Mouse (Mus musculus) heart, postnatal 0 days (tissue): ENCODE measurements around the gene Cep57l1. TPM values are rescaled to one million over a fixed set of nuclear protein-coding genes. Genes with fewer than 3 reads are reported as not detected.
A peak's percentile ranks its signal among the peaks of the same experiment; 100 is the strongest.

Experiments
- ATAC-seq: fragments of 200-750 bp; cut with Nextera tagmentation; 2 replicates; pipeline ENCODE4 v1.8.0; 2017; ENCODE audit warnings: low read depth, moderate number of reproducible peaks, moderate library complexity; ENCODE audit not compliant: insufficient read depth
- DNase-seq: peaks from one replicate; pipeline ENCODE4 v3.0.0-alpha.2; 2016; ENCODE audit warnings: low spot score
- H3K27ac ChIP-seq: fragments of 300-500 bp; sonication (generic); 2 replicates; pipeline ENCODE4 v1.5.1; 2014; ENCODE audit warnings: low read depth, mild to moderate bottlenecking
- H3K27me3 ChIP-seq: fragments of 300-500 bp; sonication (generic); 2 replicates; pipeline ENCODE4 v1.6.1; 2014; ENCODE audit warnings: low read length, mixed read lengths; ENCODE audit not compliant: control insufficient read depth, insufficient read depth
- H3K36me3 ChIP-seq: fragments of 300-500 bp; sonication (generic); replicated peaks from 2 replicates; pipeline ENCODE4 v1.6.1; 2014; ENCODE audit warnings: low read length, mixed read lengths; ENCODE audit not compliant: control insufficient read depth, insufficient read depth
- H3K4me1 ChIP-seq: fragments of 300-500 bp; sonication (generic); 2 replicates; pipeline ENCODE4 v1.6.1; 2014; ENCODE audit warnings: antibody characterized with exemption; ENCODE audit not compliant: control insufficient read depth, insufficient read depth
- H3K4me2 ChIP-seq: fragments of 300-500 bp; sonication (generic); 2 replicates; pipeline ENCODE4 v1.6.1; 2014; ENCODE audit warnings: low read depth, mild to moderate bottlenecking, low read length, moderate library complexity
- H3K4me3 ChIP-seq: fragments of 300-500 bp; sonication (generic); 2 replicates; pipeline ENCODE4 v1.5.1; 2014; ENCODE audit warnings: low read depth, low read length
- H3K9ac ChIP-seq: fragments of 300-500 bp; sonication (generic); replicated peaks from 2 replicates; pipeline ENCODE4 v1.6.1; 2014; ENCODE audit warnings: low read depth, low read length, mixed read lengths
- H3K9me3 ChIP-seq: fragments of 300-500 bp; sonication (generic); replicated peaks from 2 replicates; pipeline ENCODE4 v1.6.1; 2016; ENCODE audit warnings: low read length; ENCODE audit not compliant: control insufficient read depth
- CTCF ChIP-seq: IDR thresholded peaks from 2 replicates; pipeline ENCODE4 v1.5.1; 2016; ENCODE audit warnings: antibody characterized with exemption, control low read depth, low read depth
- EP300 ChIP-seq: IDR thresholded peaks from 2 replicates; pipeline ENCODE4 v1.6.1; 2016; ENCODE audit warnings: antibody characterized with exemption, low read depth
- WGBS: fragments of 180-500 bp; shearing (Covaris S2); extraction: QIAGEN DNeasy Blood & Tissue Kit; methylation state at CpG from one replicate; pipeline ENCODE4 v1.1.7; 2014; 5-methylcytosine and 5-hydroxymethylcytosine counted together
- polyA plus RNA-seq: library from polyadenylated mRNA; unstranded; fragments of >200 nt; fragmentation: Nextera tagmentation; extraction: Ambion mirVana; gene quantifications from 2 replicates; pipeline ENCODE4 v1.2.1, GENCODE M21; 2015
- total RNA-seq: library from RNA; depleted of rRNA; stranded (reverse); fragments of >200 nt; gene quantifications from 2 replicates; pipeline ENCODE4 v1.2.3, GENCODE M21; 2014; ENCODE audit warnings: low replicate concordance

The Cep57l1 gene
- total and polyA plus RNA-seq, 2 experiments from 2014 or later: 7.1 to 15.0 TPM

DNA sequence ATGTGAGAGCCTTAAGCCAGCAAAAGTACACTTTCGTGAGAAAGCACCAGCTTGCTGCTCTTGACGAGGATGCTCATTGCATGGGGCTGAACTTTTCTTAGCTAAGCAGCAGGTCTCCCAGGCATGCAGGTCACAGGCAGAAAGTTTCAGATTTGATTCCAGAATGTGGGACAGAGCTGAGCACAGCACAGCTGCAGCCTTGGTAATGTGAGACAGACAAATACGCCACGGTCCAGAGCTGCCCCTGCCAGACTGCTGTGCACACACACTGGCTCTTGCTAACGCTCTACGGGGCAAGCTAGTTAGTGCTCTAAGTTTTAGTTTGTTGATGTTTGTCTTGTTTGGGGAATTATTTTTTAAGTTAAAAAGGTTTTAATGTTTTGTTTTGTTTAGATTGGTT, 22.5 kb upstream of the Cep57l1 start:
- no peak overlapping the region for H3K4me3 ChIP-seq
- H3K9ac ChIP-seq: no peak overlapping the region
- H3K9me3 ChIP-seq: no peaks in the 10 kb centered on the region
- 68% methylated on average over 6 of the region's 6 CpGs for whole genome bisulfite sequencing
- H3K36me3 ChIP-seq: no peaks in the 10 kb centered on the region
- no peak overlapping the region for H3K4me2 ChIP-seq
- H3K4me1 ChIP-seq: peaks cover 8% of the 10 kb centered on the region; the same call in 1 of the 2 replicates
- H3K27ac ChIP-seq: peak overlapping the region; percentile 38; the same call in 1 of the 2 replicates
- TF ChIP-seq CTCF (no peak), EP300 (no peak)
- DNase-seq (no peak), ATAC-seq (no peak)
- H3K27me3 ChIP-seq: no peaks in the 10 kb centered on the region

DNA sequence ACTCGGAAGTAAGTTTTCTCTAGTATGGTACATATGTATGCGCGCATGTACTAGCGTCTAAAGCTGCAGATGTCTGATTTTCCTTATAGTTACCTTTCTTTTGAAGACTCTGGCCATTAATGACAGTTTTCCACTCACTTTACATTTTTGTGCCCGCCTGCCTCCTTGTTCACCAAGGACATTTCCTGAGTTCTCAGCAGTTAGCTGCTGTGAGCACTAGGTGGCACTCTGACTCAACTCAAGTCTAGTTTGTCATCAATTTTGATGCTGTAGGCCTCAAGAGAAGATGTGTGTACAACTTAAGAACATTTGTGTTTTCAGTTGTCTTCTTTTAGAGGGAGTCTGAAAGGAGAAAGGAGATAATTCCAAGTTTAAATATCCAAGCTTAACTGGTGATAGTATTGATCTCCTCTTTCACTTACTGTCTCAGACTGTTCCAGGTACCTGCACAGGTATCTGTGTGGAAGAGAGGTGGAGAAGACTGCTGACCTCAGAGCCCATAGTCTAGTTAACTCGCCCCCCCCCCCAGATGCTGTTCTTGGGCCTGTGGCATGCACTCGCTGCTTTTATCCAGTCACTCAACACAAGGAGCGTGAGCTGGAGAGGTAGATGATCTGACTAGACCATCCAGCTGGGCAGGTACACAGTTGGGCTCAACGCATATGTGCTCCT, 21.3 kb upstream of the Cep57l1 start:
- peak overlapping the region; percentile 79 for H3K27ac ChIP-seq
- H3K27me3 ChIP-seq: no peaks in the 10 kb centered on the region
- TF ChIP-seq EP300 (no peak), CTCF (peak; percentile 94)
- no peak overlapping the region for H3K4me2 ChIP-seq
- DNase-seq (peak; percentile 78), ATAC-seq (peak; percentile 50; the same call in 1 of the 2 replicates)
- no peak overlapping the region for H3K9ac ChIP-seq
- 51% methylated on average over 9 of the region's 9 CpGs for WGBS
- H3K36me3 ChIP-seq: no peaks in the 10 kb centered on the region
- no peak overlapping the region for H3K4me3 ChIP-seq
- H3K4me1 ChIP-seq: peaks cover 8% of the 10 kb centered on the region; the same call in 1 of the 2 replicates
- H3K9me3 ChIP-seq: no peaks in the 10 kb centered on the region

DNA sequence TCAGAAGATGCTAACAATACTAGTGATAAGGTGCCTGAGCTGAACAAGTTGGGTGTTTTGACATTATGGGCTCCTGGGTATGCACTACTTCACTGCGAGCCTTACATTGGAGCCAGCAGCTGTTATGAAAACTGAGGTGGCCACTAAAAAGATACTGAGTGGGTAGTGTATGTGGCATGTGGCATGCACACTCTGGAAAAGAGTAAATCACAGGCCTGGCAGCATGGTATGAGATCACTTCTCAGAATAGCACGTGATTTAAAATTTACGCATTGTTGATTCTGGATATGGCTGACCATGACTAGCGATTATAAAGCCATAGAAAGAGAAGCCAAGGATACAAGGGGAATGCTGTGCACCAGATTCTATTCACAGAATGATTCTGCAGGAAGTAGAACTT, 20.8 kb upstream of the Cep57l1 start:
- peak; percentile 63; the same call in 1 of the 2 replicates for ATAC-seq
- Histone ChIP-seq H3K27me3 (no peaks in the 10 kb centered on the region), H3K36me3 (no peaks in the 10 kb centered on the region), H3K4me1 (peaks cover 8% of the 10 kb centered on the region; the same call in 1 of the 2 replicates), H3K27ac (peak overlapping the region; percentile 79), H3K4me2 (no peak overlapping the region), H3K4me3 (no peak overlapping the region), H3K9ac (no peak overlapping the region), H3K9me3 (no peaks in the 10 kb centered on the region)
- DNase-seq: peak; percentile 36
- WGBS: 25% methylated on average over 4 of the region's 4 CpGs
- no peak for TF ChIP-seq EP300
- TF ChIP-seq CTCF: no peak

DNA sequence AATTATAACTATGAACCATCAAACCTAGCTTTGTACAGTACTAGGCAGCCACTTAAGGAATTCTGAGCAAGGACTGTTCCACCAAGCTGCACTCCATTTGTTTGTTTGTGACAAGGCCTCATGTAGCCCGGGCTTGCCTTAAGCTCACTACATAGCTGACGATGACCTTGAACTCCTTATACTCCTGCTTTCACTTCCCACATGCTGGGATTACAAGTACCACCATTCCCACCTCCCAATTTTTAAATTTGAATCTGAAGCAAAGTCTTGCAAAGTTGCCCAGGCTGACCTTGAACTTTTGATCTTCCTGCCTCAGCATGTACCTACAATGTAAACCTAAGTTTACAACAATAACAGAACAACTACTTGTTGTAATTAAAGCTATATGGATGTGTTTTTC, 20.3 kb upstream of the Cep57l1 start:
- H3K4me3 ChIP-seq: no peak overlapping the region
- no peak overlapping the region for H3K9ac ChIP-seq
- ATAC-seq: no peak
- no peak overlapping the region for H3K4me2 ChIP-seq
- no peaks in the 10 kb centered on the region for H3K36me3 ChIP-seq
- no peaks in the 10 kb centered on the region for H3K9me3 ChIP-seq
- H3K27ac ChIP-seq: peak overlapping the region; percentile 79
- WGBS: 89% methylated on average over 2 of the region's 2 CpGs
- TF ChIP-seq CTCF (no peak), EP300 (no peak)
- H3K27me3 ChIP-seq: no peaks in the 10 kb centered on the region
- H3K4me1 ChIP-seq: peaks cover 8% of the 10 kb centered on the region; the same call in 1 of the 2 replicates
- DNase-seq: no peak

DNA sequence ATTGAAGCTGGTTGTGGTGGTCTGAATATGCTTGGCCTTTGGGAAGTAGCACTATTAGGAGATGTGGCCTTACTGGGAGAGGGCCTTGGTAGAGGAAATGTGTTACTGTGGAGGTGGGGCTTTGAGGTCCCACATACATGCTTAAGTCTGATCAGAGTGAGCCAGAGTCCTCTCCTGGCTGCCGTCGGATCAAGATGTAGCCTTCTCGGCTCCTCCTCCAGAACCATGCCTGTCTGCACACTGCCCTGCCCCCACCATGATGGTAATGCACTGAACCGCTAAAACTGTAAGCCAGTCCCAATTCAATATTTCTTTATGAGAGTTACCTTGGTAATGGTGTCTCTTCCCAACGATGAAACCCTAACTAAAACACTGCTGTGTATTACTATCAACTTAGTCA, 19.5 kb upstream of the Cep57l1 start:
- Histone ChIP-seq H3K27ac (no peak overlapping the region), H3K9ac (no peak overlapping the region), H3K4me2 (no peak overlapping the region), H3K27me3 (no peaks in the 10 kb centered on the region), H3K36me3 (no peaks in the 10 kb centered on the region), H3K4me1 (peaks cover 8% of the 10 kb centered on the region; the same call in 1 of the 2 replicates), H3K4me3 (no peak overlapping the region), H3K9me3 (no peaks in the 10 kb centered on the region)
- DNase-seq (no peak), ATAC-seq (no peak)
- 81% methylated on average over 5 of the region's 5 CpGs for WGBS
- TF ChIP-seq EP300 (no peak), CTCF (no peak)

DNA sequence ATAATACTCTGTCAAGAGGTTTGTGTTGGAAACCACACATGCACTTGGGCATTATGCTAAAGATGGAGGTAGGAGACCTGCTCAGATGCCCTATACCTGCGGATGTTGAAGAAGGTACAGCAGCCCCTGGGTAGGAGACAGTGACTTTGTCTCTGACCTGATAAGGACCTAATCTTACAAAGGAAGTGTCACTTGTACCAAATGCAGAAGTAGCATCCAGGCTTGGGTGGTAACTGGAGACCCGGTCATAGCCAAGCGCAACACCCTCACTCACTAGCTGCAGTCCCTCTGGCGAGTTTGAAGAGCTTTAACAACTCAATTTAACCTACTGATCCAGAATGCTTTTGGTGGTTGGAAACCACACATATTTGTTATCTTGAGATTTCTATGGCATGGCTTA, 18.1 kb upstream of the Cep57l1 start:
- no peaks in the 10 kb centered on the region for H3K9me3 ChIP-seq
- no peak for TF ChIP-seq CTCF
- H3K4me1 ChIP-seq: peaks cover 15% of the 10 kb centered on the region; the same call in 1 of the 2 replicates
- no peak overlapping the region for H3K9ac ChIP-seq
- H3K27ac ChIP-seq: no peak overlapping the region
- ATAC-seq: no peak
- H3K27me3 ChIP-seq: no peaks in the 10 kb centered on the region
- no peaks in the 10 kb centered on the region for H3K36me3 ChIP-seq
- no peak overlapping the region for H3K4me2 ChIP-seq
- H3K4me3 ChIP-seq: no peak overlapping the region
- 90% methylated on average over 4 of the region's 4 CpGs for WGBS
- no peak for DNase-seq
